Mouse (Mus musculus): ENCODE results near the gene Gimap4. TPM values are rescaled to one million over a fixed set of nuclear protein-coding genes. Genes with fewer than 3 reads are reported as not detected.

The Gimap4 gene
- polyA plus RNA-seq, 1 experiment = not detected

DNA sequence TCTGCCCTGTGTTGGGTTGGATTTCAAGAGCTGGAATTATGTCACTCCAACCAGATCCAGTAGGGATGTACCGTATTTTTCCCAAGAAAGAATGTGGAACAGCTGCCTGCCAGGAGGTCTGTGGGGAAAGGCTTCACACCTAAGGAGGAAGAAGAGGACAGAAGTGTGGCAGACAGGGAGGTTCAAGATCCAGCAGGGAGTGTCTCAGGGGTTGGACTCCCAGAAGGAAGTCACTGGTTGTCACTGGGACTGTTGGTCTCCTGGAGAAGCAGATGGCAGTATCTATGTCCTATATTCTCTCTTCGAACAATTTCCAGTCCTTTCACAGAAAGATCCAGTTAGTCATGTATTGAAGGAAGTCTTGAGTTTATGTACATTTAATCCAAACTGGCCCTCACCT, 36.7 kb upstream of the Gimap4 start:
- no peak overlapping the region for H3K27ac ChIP-seq (ENCODE audit: insufficient read depth, low read length)
- no peak overlapping the region for H3K4me3 ChIP-seq (ENCODE audit: insufficient read depth, low read length)
- no peaks in the 10 kb centered on the region for H3K4me1 ChIP-seq (ENCODE audit: control insufficient read depth, insufficient read depth, low read length)
- TF ChIP-seq POLR2A (IDR thresholded peaks at IDR 0.05; ENCODE audit: low read depth, low read length) (no peak), CTCF (IDR thresholded peaks at IDR 0.05; ENCODE audit: borderline replicate concordance, insufficient read depth, low read length) (no peak)

DNA sequence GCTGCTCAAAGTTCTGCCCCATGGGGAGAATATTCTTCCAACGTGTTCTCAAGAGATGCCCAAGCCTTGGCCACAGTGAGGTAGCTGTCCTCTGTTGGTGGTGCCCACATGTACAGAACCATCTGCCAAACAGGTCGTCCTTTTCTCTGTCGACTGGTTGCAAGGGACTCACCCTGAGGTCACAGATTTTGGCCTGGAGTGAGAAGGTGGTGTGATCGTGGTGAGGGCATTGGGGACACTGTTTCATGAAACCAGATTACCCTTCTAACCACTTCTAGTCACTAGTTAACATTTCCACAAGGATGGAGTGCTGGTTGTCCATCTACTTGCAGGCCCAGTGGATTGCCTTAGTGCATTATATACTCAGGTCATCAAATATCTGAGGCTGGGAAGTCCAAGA, 35.6 kb upstream of the Gimap4 start:
- Histone ChIP-seq H3K27ac (ENCODE audit: insufficient read depth, low read length) (no peak overlapping the region), H3K4me1 (ENCODE audit: control insufficient read depth, insufficient read depth, low read length) (no peaks in the 10 kb centered on the region), H3K4me3 (ENCODE audit: insufficient read depth, low read length) (no peak overlapping the region)
- TF ChIP-seq CTCF (IDR thresholded peaks at IDR 0.05; ENCODE audit: borderline replicate concordance, insufficient read depth, low read length) (no peak), POLR2A (IDR thresholded peaks at IDR 0.05; ENCODE audit: low read depth, low read length) (no peak)

DNA sequence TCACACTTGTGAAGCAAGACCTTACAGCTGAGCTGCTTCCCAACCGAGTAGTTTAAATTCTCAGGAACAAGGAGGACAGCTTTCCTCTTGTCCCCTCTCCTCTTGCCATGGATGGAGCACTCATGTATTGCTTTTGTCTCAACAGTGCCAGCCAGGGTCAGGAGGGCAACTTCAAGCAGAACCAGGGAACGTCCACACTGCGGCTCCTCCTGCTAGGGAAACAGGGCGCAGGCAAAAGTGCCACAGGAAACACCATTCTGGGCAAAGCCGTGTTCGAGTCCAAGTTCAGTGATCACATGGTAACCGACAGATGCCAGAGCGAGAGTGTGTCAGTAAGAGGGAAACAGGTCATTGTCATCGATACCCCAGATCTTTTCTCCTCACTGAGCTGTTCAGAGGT, 34.3 kb upstream of the Gimap4 start:
- no peaks in the 10 kb centered on the region for H3K4me1 ChIP-seq (ENCODE audit: control insufficient read depth, insufficient read depth, low read length)
- no peak for TF ChIP-seq CTCF (IDR thresholded peaks at IDR 0.05; ENCODE audit: borderline replicate concordance, insufficient read depth, low read length)
- TF ChIP-seq POLR2A (IDR thresholded peaks at IDR 0.05; ENCODE audit: low read depth, low read length) = no peak
- no peak overlapping the region for H3K27ac ChIP-seq (ENCODE audit: insufficient read depth, low read length)
- no peak overlapping the region for H3K4me3 ChIP-seq (ENCODE audit: insufficient read depth, low read length)

DNA sequence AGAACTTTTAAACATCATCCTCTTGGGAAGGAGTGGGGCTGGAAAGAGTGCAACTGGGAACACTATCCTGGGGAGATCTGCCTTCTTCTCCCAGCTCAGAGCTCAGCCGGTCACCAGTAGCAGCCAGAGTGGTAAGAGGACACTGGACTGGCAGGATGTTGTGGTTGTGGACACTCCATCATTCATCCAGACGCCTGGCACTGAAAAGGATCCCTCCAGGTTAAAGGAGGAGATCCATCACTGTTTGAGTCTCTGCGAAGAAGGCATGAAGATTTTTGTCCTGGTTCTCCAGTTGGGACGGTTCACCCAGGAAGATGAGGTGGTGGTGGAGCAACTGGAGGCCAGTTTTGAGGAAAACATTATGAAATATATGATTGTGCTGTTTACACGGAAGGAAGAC, 25.6 kb upstream of the Gimap4 start:
- H3K27ac ChIP-seq (ENCODE audit: insufficient read depth, low read length) = no peak overlapping the region
- TF ChIP-seq CTCF (IDR thresholded peaks at IDR 0.05; ENCODE audit: borderline replicate concordance, insufficient read depth, low read length) = no peak
- TF ChIP-seq POLR2A (IDR thresholded peaks at IDR 0.05; ENCODE audit: low read depth, low read length) = no peak
- H3K4me1 ChIP-seq (ENCODE audit: control insufficient read depth, insufficient read depth, low read length) = no peaks in the 10 kb centered on the region

DNA sequence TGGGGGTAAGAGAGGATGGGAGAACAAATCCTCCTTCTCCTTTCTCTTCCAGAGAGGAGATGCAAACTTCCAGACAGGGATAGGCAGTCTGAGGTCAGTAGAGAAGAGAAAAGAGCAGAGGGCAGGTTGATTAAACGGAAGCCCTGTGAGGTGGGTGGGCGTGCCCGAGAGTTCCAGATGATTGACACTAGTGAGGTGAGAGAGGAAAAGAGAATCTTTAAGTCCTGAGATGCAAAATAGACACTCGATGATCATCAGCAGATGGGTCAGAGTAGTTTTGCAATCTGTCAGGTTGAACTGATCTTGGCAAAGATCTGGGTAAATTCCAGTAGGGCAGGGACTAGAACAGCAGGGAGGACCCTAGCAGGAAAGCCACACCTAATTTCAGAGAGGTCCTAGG, 19.6 kb upstream of the Gimap4 start:
- no peaks in the 10 kb centered on the region for H3K4me1 ChIP-seq (ENCODE audit: control insufficient read depth, insufficient read depth, low read length)
- no peak overlapping the region for H3K27ac ChIP-seq (ENCODE audit: insufficient read depth, low read length)
- H3K4me3 ChIP-seq (ENCODE audit: insufficient read depth, low read length) = no peak overlapping the region
- TF ChIP-seq CTCF (IDR thresholded peaks at IDR 0.05; ENCODE audit: borderline replicate concordance, insufficient read depth, low read length) = no peak
- TF ChIP-seq POLR2A (IDR thresholded peaks at IDR 0.05; ENCODE audit: low read depth, low read length) = no peak

More for the DNA sequence above, 25.6 kb upstream of the Gimap4 start:
- no peak overlapping the region for H3K4me3 ChIP-seq (ENCODE audit: insufficient read depth, low read length)

DNA sequence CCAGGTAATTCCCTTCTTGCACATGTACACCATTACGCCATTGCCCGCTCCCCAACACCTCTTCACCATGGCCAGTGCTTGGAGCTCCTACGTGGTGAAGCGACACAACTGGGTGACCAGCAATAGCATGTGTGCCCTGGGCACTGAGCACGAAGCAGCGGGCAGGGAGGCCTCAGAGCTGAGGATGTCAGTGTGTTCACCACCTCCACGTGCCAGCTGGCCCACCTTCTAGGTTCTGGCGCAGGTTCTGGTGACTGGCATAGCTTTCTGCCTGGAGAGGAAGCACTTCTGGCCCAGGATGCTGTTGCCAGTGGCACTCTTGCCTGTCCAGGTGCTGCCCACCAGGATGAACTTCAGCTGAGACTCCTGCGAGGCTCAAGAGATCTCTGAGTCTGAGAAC, 18.9 kb upstream of the Gimap4 start:
- no peak for TF ChIP-seq CTCF (IDR thresholded peaks at IDR 0.05; ENCODE audit: borderline replicate concordance, insufficient read depth, low read length)
- no peak for TF ChIP-seq POLR2A (IDR thresholded peaks at IDR 0.05; ENCODE audit: low read depth, low read length)
- no peak overlapping the region for H3K4me3 ChIP-seq (ENCODE audit: insufficient read depth, low read length)
- no peaks in the 10 kb centered on the region for H3K4me1 ChIP-seq (ENCODE audit: control insufficient read depth, insufficient read depth, low read length)
- no peak overlapping the region for H3K27ac ChIP-seq (ENCODE audit: insufficient read depth, low read length)

DNA sequence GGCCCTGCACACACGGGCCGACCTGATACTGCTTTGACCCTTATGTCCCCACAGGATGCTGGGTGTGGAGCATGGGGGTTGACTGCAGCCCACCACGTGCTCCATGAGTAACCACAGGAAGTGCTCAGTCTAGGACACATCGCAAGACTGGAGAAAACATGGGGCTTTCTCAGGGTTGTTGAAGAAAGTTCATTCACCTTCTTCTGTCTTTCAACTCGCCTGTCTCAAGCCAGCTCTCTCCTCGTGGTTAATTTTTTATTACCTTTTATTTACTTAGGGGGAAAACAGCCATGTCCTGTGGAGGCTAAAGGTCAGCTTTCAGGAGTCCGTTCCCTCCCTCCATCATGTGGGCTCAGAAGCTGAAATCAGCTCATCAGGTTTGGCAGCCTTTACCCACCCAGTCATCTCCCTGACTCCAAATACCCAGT, 18.2 kb upstream of the Gimap4 start:
- no peaks in the 10 kb centered on the region for H3K4me1 ChIP-seq (ENCODE audit: control insufficient read depth, insufficient read depth, low read length)
- H3K27ac ChIP-seq (ENCODE audit: insufficient read depth, low read length) = no peak overlapping the region
- no peak overlapping the region for H3K4me3 ChIP-seq (ENCODE audit: insufficient read depth, low read length)
- TF ChIP-seq POLR2A (IDR thresholded peaks at IDR 0.05; ENCODE audit: low read depth, low read length) (no peak), CTCF (IDR thresholded peaks at IDR 0.05; ENCODE audit: borderline replicate concordance, insufficient read depth, low read length) (no peak)

DNA sequence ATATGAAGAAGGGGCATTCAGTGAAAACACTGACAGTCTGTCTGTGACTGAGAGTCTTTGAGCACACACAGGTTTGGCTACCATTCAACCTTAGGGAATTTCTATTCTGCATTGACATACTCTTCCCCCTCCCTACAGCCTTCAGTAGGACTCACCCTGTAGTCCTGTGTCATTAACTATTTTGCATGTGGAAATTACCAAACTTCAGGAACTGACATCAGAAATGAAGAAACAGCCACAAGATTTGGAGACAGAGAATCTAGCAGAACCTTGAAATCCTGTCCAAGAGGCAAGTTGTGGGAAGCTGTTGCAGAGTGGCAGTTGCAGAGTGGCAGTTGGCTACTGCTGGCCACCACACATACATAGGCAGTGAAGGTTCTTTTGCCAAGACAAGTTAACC, 16.3 kb upstream of the Gimap4 start:
- TF ChIP-seq POLR2A (IDR thresholded peaks at IDR 0.05; ENCODE audit: low read depth, low read length) (no peak), CTCF (IDR thresholded peaks at IDR 0.05; ENCODE audit: borderline replicate concordance, insufficient read depth, low read length) (no peak)

DNA sequence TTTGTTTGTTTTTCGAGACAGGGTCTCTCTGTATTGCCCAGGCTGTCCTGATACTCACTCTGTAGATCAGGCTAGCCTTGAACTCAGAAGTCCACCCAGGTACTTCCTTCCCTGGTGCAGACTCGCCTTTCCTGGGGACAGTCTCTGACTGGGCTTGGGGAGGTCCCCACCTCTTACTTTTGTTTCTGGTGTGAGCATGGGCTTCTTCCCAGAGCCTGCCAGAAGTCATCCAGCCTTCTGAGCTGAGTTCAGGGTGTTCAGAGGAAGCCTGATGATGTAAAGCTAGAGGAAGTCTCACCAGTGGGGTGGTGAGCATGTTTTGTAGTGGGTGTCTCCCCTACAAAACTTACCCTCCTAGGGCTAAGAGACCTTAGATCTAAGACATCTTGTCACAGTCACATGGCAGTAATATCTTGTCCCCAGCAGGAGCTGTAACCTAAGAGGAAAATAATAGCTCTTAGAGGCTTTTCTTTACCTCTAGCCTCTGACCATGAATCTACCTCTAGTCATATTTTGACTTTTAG, 14.8 kb upstream of the Gimap4 start:
- TF ChIP-seq CTCF (IDR thresholded peaks at IDR 0.05; ENCODE audit: borderline replicate concordance, insufficient read depth, low read length) (no peak), POLR2A (IDR thresholded peaks at IDR 0.05; ENCODE audit: low read depth, low read length) (no peak)
- Histone ChIP-seq H3K4me1 (ENCODE audit: control insufficient read depth, insufficient read depth, low read length) (no peaks in the 10 kb centered on the region), H3K4me3 (ENCODE audit: insufficient read depth, low read length) (no peak overlapping the region), H3K27ac (ENCODE audit: insufficient read depth, low read length) (no peak overlapping the region)

More for the DNA sequence above, 16.3 kb upstream of the Gimap4 start:
- Histone ChIP-seq H3K4me3 (ENCODE audit: insufficient read depth, low read length) (no peak overlapping the region), H3K4me1 (ENCODE audit: control insufficient read depth, insufficient read depth, low read length) (no peaks in the 10 kb centered on the region), H3K27ac (ENCODE audit: insufficient read depth, low read length) (no peak overlapping the region)

DNA sequence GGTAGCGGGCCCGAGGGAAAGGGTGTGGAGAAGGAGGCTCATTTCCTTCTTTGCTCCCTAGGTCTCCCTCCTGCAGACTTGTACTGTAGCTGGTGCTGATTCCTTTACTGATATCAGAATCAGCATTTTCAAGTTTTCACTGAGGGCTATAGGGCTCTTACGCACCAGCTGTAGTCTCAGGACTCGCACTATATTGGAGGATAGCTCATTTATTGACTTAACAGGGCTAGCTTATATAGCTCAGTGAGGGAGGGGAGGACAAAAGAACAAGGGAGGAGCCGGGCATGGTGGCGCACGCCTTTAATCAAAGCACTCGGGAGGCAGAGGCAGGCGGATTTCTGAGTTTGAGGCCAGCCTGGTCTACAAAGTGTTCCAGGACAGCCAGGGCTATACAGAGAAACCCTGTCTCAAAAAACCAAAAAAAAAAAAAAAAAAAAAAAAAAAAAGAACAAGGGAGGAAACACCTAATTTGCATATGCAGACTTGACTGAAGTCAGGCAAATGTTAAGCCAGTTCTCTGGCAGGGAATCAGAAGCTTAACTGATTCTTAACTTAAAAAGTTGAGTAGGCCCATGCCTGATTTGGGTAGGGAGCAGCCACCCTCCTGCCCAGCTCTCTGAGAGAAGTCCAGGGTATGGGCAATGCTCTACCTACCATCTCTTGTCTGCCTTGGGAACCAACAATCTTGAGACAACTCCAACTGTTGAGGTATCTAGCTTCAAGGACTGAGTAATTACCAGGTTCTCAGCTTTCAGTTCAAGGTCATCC, 9.9 kb upstream of the Gimap4 start:
- no peak for TF ChIP-seq CTCF (IDR thresholded peaks at IDR 0.05; ENCODE audit: borderline replicate concordance, insufficient read depth, low read length)
- TF ChIP-seq POLR2A (IDR thresholded peaks at IDR 0.05; ENCODE audit: low read depth, low read length) = no peak

More for the DNA sequence above, 9.9 kb upstream of the Gimap4 start:
- no peak overlapping the region for H3K27ac ChIP-seq (ENCODE audit: insufficient read depth, low read length)
- H3K4me1 ChIP-seq (ENCODE audit: control insufficient read depth, insufficient read depth, low read length) = no peaks in the 10 kb centered on the region
- H3K4me3 ChIP-seq (ENCODE audit: insufficient read depth, low read length) = no peak overlapping the region

Data from embryonic fibroblast, embryonic 13.5 days (primary cell).